Mouse (Mus musculus): Measurements from ENCODE around the gene Rapgef1. TPM values are rescaled to one million over a fixed set of nuclear protein-coding genes. Genes with fewer than 3 reads are reported as not detected.
"Not testable (repeated sequence)": the region's sequence is repeated elsewhere in the genome, so short reads cannot be mapped to it uniquely, and the experiment has no call there.

The Rapgef1 gene
- polyA plus RNA-seq, 1 experiment from 2014 or later = 13.8 TPM

- H3K4me3 ChIP-seq (ENCODE audit: low read depth, low read length) = no peak overlapping the region
- no peaks in the 10 kb centered on the region for H3K4me1 ChIP-seq (ENCODE audit: control insufficient read depth, insufficient read depth, low read length)
- H3K9ac ChIP-seq (replicated peaks; ENCODE audit: low read depth, low read length) = no peak overlapping the region
- peaks cover 45% of the 10 kb centered on the region for H3K36me3 ChIP-seq (ENCODE audit: control insufficient read depth, insufficient read depth, low read length)
- ATAC-seq (ENCODE audit: insufficient number of reproducible peaks, insufficient read depth, low FRiP score, low read depth) = no peak
- H3K27ac ChIP-seq (ENCODE audit: low read length) = no peak overlapping the region
- no peaks in the 10 kb centered on the region for H3K9me3 ChIP-seq (ENCODE audit: control insufficient read depth, low read depth, low read length)
- 97% methylated on average over 8 of the region's 8 CpGs for WGBS
- H3K27me3 ChIP-seq (ENCODE audit: control insufficient read depth, insufficient read depth, low read length) = no peaks in the 10 kb centered on the region
- no peak overlapping the region for H3K4me2 ChIP-seq (replicated peaks; ENCODE audit: low read depth, low read length)
These were observed 82.7 kb downstream of the Rapgef1 start for GRCm38 (mm10) chr2:29702189-29702588.

GRCm38 (mm10) chr2:29703104-29704081, 83.9 kb downstream of the Rapgef1 start:
- no peak overlapping the region for H3K4me3 ChIP-seq (ENCODE audit: low read depth, low read length)
- H3K4me1 ChIP-seq (ENCODE audit: control insufficient read depth, insufficient read depth, low read length) = no peaks in the 10 kb centered on the region
- H3K4me2 ChIP-seq (replicated peaks; ENCODE audit: low read depth, low read length) = no peak overlapping the region
- 93% methylated on average over 9 of the region's 9 CpGs for WGBS
- H3K9me3 ChIP-seq (ENCODE audit: control insufficient read depth, low read depth, low read length) = no peaks in the 10 kb centered on the region
- no peaks in the 10 kb centered on the region for H3K27me3 ChIP-seq (ENCODE audit: control insufficient read depth, insufficient read depth, low read length)
- H3K36me3 ChIP-seq (ENCODE audit: control insufficient read depth, insufficient read depth, low read length) = peaks cover 52% of the 10 kb centered on the region
- ATAC-seq (ENCODE audit: insufficient number of reproducible peaks, insufficient read depth, low FRiP score, low read depth) = no peak
- no peak overlapping the region for H3K9ac ChIP-seq (replicated peaks; ENCODE audit: low read depth, low read length)
- H3K27ac ChIP-seq (ENCODE audit: low read length) = no peak overlapping the region

- Histone ChIP-seq H3K27me3 (ENCODE audit: control insufficient read depth, insufficient read depth, low read length) (no peaks in the 10 kb centered on the region), H3K36me3 (ENCODE audit: control insufficient read depth, insufficient read depth, low read length) (peaks cover 54% of the 10 kb centered on the region), H3K9ac (replicated peaks; ENCODE audit: low read depth, low read length) (no peak overlapping the region), H3K4me2 (replicated peaks; ENCODE audit: low read depth, low read length) (no peak overlapping the region), H3K9me3 (ENCODE audit: control insufficient read depth, low read depth, low read length) (no peaks in the 10 kb centered on the region), H3K4me1 (ENCODE audit: control insufficient read depth, insufficient read depth, low read length) (no peaks in the 10 kb centered on the region), H3K4me3 (ENCODE audit: low read depth, low read length) (no peak overlapping the region), H3K27ac (ENCODE audit: low read length) (no peak overlapping the region)
- 91% methylated on average over 3 of the region's 3 CpGs for WGBS
- no peak for ATAC-seq (ENCODE audit: insufficient number of reproducible peaks, insufficient read depth, low FRiP score, low read depth)
These were observed 86.0 kb downstream of the Rapgef1 start for GRCm38 (mm10) chr2:29705493-29705892.

- no peak overlapping the region for H3K4me3 ChIP-seq (ENCODE audit: low read depth, low read length)
- no peak overlapping the region for H3K9ac ChIP-seq (replicated peaks; ENCODE audit: low read depth, low read length)
- no peaks in the 10 kb centered on the region for H3K27me3 ChIP-seq (ENCODE audit: control insufficient read depth, insufficient read depth, low read length)
- H3K4me1 ChIP-seq (ENCODE audit: control insufficient read depth, insufficient read depth, low read length) = no peaks in the 10 kb centered on the region
- H3K4me2 ChIP-seq (replicated peaks; ENCODE audit: low read depth, low read length) = no peak overlapping the region
- H3K9me3 ChIP-seq (ENCODE audit: control insufficient read depth, low read depth, low read length) = no peaks in the 10 kb centered on the region
- ATAC-seq (ENCODE audit: insufficient number of reproducible peaks, insufficient read depth, low FRiP score, low read depth) = no peak
- H3K27ac ChIP-seq (ENCODE audit: low read length) = no peak overlapping the region
- H3K36me3 ChIP-seq (ENCODE audit: control insufficient read depth, insufficient read depth, low read length) = peaks cover 48% of the 10 kb centered on the region
- 94% methylated on average over 18 of the region's 18 CpGs for WGBS
These were observed 87.5 kb downstream of the Rapgef1 start for GRCm38 (mm10) chr2:29706726-29707620.

GRCm38 (mm10) chr2:29707731-29708130, 88.2 kb downstream of the Rapgef1 start:
- WGBS = 82% methylated on average over 4 of the region's 4 CpGs
- H3K4me1 ChIP-seq (ENCODE audit: control insufficient read depth, insufficient read depth, low read length) = no peaks in the 10 kb centered on the region
- peaks cover 43% of the 10 kb centered on the region for H3K36me3 ChIP-seq (ENCODE audit: control insufficient read depth, insufficient read depth, low read length)

GRCm38 (mm10) chr2:29708209-29708608, 88.7 kb downstream of the Rapgef1 start:
- peaks cover 42% of the 10 kb centered on the region for H3K36me3 ChIP-seq (ENCODE audit: control insufficient read depth, insufficient read depth, low read length)
- ATAC-seq (ENCODE audit: insufficient number of reproducible peaks, insufficient read depth, low FRiP score, low read depth); H3K27ac ChIP-seq (ENCODE audit: low read length); H3K9ac ChIP-seq (replicated peaks; ENCODE audit: low read depth, low read length); H3K4me2 ChIP-seq (replicated peaks; ENCODE audit: low read depth, low read length); H3K27me3 ChIP-seq (ENCODE audit: control insufficient read depth, insufficient read depth, low read length); H3K4me1 ChIP-seq (ENCODE audit: control insufficient read depth, insufficient read depth, low read length); H3K4me3 ChIP-seq (ENCODE audit: low read depth, low read length); H3K9me3 ChIP-seq (ENCODE audit: control insufficient read depth, low read depth, low read length): not testable (repeated sequence)
- 93% methylated on average over 4 of the region's 4 CpGs for WGBS

More at GRCm38 (mm10) chr2:29707731-29708130, 88.2 kb downstream of the Rapgef1 start:
- Histone ChIP-seq H3K4me3 (ENCODE audit: low read depth, low read length) (no peak overlapping the region), H3K27me3 (ENCODE audit: control insufficient read depth, insufficient read depth, low read length) (no peaks in the 10 kb centered on the region), H3K4me2 (replicated peaks; ENCODE audit: low read depth, low read length) (no peak overlapping the region), H3K27ac (ENCODE audit: low read length) (no peak overlapping the region), H3K9ac (replicated peaks; ENCODE audit: low read depth, low read length) (no peak overlapping the region), H3K9me3 (ENCODE audit: control insufficient read depth, low read depth, low read length) (no peaks in the 10 kb centered on the region)
- ATAC-seq (ENCODE audit: insufficient number of reproducible peaks, insufficient read depth, low FRiP score, low read depth) = no peak

GRCm38 (mm10) chr2:29711038-29711437, 91.5 kb downstream of the Rapgef1 start:
- ATAC-seq (ENCODE audit: insufficient number of reproducible peaks, insufficient read depth, low FRiP score, low read depth) = no peak
- H3K9me3 ChIP-seq (ENCODE audit: control insufficient read depth, low read depth, low read length) = no peaks in the 10 kb centered on the region
- peaks cover 6% of the 10 kb centered on the region for H3K4me1 ChIP-seq (ENCODE audit: control insufficient read depth, insufficient read depth, low read length)
- 60% methylated on average over 3 of the region's 3 CpGs for WGBS
- H3K27me3 ChIP-seq (ENCODE audit: control insufficient read depth, insufficient read depth, low read length) = no peaks in the 10 kb centered on the region
- H3K4me2 ChIP-seq (replicated peaks; ENCODE audit: low read depth, low read length) = no peak overlapping the region
- H3K36me3 ChIP-seq (ENCODE audit: control insufficient read depth, insufficient read depth, low read length) = peaks cover 29% of the 10 kb centered on the region
- no peak overlapping the region for H3K4me3 ChIP-seq (ENCODE audit: low read depth, low read length)
- H3K9ac ChIP-seq (replicated peaks; ENCODE audit: low read depth, low read length) = no peak overlapping the region
- H3K27ac ChIP-seq (ENCODE audit: low read length) = no peak overlapping the region

- Histone ChIP-seq H3K4me2 (replicated peaks; ENCODE audit: low read depth, low read length) (no peak overlapping the region), H3K27me3 (ENCODE audit: control insufficient read depth, insufficient read depth, low read length) (no peaks in the 10 kb centered on the region), H3K4me3 (ENCODE audit: low read depth, low read length) (no peak overlapping the region), H3K9me3 (ENCODE audit: control insufficient read depth, low read depth, low read length) (no peaks in the 10 kb centered on the region), H3K4me1 (ENCODE audit: control insufficient read depth, insufficient read depth, low read length) (peaks cover 14% of the 10 kb centered on the region), H3K9ac (replicated peaks; ENCODE audit: low read depth, low read length) (no peak overlapping the region), H3K36me3 (ENCODE audit: control insufficient read depth, insufficient read depth, low read length) (peaks cover 21% of the 10 kb centered on the region), H3K27ac (ENCODE audit: low read length) (no peak overlapping the region)
- 73% methylated on average over 5 of the region's 5 CpGs for WGBS
- ATAC-seq (ENCODE audit: insufficient number of reproducible peaks, insufficient read depth, low FRiP score, low read depth) = no peak
These were observed 92.4 kb downstream of the Rapgef1 start for GRCm38 (mm10) chr2:29711877-29712276.
